Mouse (Mus musculus) thymus, adult 2 months (tissue): Measurements from ENCODE around the gene Sult6b2. TPM values are rescaled to one million over a fixed set of nuclear protein-coding genes. Genes with fewer than 3 reads are reported as not detected.

Experiments
- DNase-seq: peaks from one replicate; pipeline ENCODE4 v3.0.0; 2021
- H3K27ac ChIP-seq: fragments of 200-500 bp; 2 replicates; pipeline ENCODE4 v1.5.1; 2012; ENCODE audit warnings: low read length, control low read depth; ENCODE audit not compliant: control insufficient read depth, insufficient read depth
- H3K27me3 ChIP-seq: fragments of 200-500 bp; 2 replicates; pipeline ENCODE4 v1.6.1; 2012; ENCODE audit warnings: mild to moderate bottlenecking, low read length, moderate library complexity, mixed read lengths; ENCODE audit not compliant: control insufficient read depth, insufficient read depth
- H3K36me3 ChIP-seq: fragments of 200-500 bp; 2 replicates; pipeline ENCODE4 v1.6.1; 2012; ENCODE audit warnings: mild to moderate bottlenecking, low read length, moderate library complexity; ENCODE audit not compliant: control insufficient read depth, insufficient read depth
- H3K4me1 ChIP-seq: fragments of 200-500 bp; replicated peaks from 2 replicates; pipeline ENCODE4 v1.6.1; 2012; ENCODE audit warnings: low read length; ENCODE audit not compliant: control insufficient read depth, insufficient read depth
- H3K4me3 ChIP-seq: fragments of 200-500 bp; 2 replicates; pipeline ENCODE4 v1.5.1; 2012; ENCODE audit warnings: mild to moderate bottlenecking, low read length, control low read depth, moderate library complexity; ENCODE audit not compliant: control insufficient read depth, insufficient read depth
- CTCF ChIP-seq: fragments of 200-500 bp; IDR thresholded peaks from 2 replicates; pipeline ENCODE4 v1.5.1; 2012; ENCODE audit warnings: mild to moderate bottlenecking, control low read depth, low read length, moderate library complexity, borderline replicate concordance; ENCODE audit not compliant: control insufficient read depth, poor library complexity, insufficient read depth; ENCODE audit errors: extremely low read depth
- POLR2A ChIP-seq: fragments of 200-500 bp; IDR thresholded peaks from 2 replicates; pipeline ENCODE4 v1.6.1; 2012; ENCODE audit warnings: mild to moderate bottlenecking, low read length, control low read depth, moderate library complexity; ENCODE audit not compliant: control insufficient read depth, poor library complexity, insufficient read depth; ENCODE audit errors: extremely low read depth
- WGBS: fragments of 180-500 bp; shearing (Covaris S2); methylation state at CpG from one replicate; pipeline ENCODE4 v1.1.7; 2018; 5-methylcytosine and 5-hydroxymethylcytosine counted together
- polyA plus RNA-seq: library from polyadenylated mRNA; depleted of rRNA; stranded (reverse); fragments of >200 nt; gene quantifications from 2 replicates; pipeline ENCODE4 v1.2.3, GENCODE M21; 2012

Gene Sult6b2
- polyA plus RNA-seq, 1 experiment: 0.08 TPM

DNA sequence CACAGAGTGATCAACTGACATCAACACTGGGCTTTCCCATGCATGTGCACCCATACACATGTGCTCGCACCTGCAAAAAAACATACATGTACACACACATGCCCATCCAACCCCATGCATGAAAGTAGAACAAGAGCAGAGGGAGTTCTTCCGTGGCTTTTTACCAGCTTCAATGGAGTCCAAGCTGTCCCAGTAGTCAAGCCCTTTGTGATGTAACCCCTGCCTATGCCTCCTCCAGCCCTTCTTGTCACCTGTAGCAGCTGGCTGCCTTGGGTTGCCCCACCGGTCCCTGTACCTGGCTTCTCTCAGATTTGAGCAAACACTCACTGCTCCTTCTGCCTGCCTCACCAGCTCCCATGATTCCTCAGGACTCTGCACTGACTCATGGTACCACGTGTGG is 40.8 kb upstream of the Sult6b2 start:
- TF ChIP-seq CTCF: no peak
- TF ChIP-seq POLR2A: no peak

DNA sequence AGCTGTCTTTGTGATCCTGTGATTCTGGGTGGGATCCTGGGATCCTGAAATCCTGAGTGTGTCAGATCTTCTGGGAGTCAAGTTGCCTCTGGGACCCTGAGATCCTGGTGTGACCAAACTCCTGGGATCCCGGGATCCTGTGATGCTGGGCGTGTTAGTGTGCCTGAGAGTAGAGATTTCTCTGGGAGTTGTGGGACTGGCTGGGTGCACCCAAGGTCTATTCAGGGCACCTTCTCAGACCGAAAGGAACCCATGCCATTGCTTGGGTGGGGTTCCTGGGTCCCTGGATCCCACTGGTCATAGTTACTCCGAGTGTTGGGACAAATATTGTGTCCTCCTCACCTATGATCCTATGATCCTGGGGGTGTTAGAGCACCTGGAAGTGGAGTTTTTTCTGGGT is 39.8 kb upstream of the Sult6b2 start:
- no peaks in the 10 kb centered on the region for H3K4me1 ChIP-seq
- no peaks in the 10 kb centered on the region for H3K36me3 ChIP-seq
- H3K27ac ChIP-seq: no peak overlapping the region
- over 99% methylated on average over 4 of the region's 4 CpGs for WGBS
- TF ChIP-seq POLR2A: no peak
- no peak for TF ChIP-seq CTCF
- H3K4me3 ChIP-seq: no peak overlapping the region
- DNase-seq: no peak
- H3K27me3 ChIP-seq: no peaks in the 10 kb centered on the region

More for the DNA sequence above, 40.8 kb upstream of the Sult6b2 start:
- Histone ChIP-seq H3K4me1 (no peaks in the 10 kb centered on the region), H3K27me3 (no peaks in the 10 kb centered on the region), H3K36me3 (no peaks in the 10 kb centered on the region), H3K27ac (no peak overlapping the region), H3K4me3 (no peak overlapping the region)
- 92% methylated on average over 4 of the region's 4 CpGs for WGBS
- DNase-seq: no peak

DNA sequence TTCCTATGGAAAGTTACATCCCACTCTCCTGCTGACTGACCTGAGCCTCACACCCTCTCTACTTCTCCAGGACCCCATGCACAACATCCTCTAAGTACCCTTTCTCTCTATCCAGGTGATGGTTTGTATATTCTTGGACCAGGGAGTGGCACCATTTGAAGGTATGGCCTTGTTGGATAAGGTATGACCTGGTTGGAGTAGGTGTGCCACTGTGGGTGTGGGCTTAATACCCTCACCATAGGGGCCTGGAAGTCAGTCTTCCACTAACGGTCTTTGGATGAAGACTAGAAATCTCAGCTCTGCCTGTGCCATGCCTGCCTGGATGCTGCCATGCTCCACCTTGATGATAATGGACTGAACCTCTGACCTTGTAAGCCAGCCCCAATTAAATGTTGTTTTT is 34.2 kb upstream of the Sult6b2 start:
- no peak for DNase-seq
- Histone ChIP-seq H3K36me3 (no peaks in the 10 kb centered on the region), H3K27me3 (no peaks in the 10 kb centered on the region), H3K4me3 (no peak overlapping the region), H3K27ac (no peak overlapping the region), H3K4me1 (no peaks in the 10 kb centered on the region)
- TF ChIP-seq POLR2A: no peak
- TF ChIP-seq CTCF: no peak
- 100% methylated on average over 1 of the region's 1 CpGs for WGBS

DNA sequence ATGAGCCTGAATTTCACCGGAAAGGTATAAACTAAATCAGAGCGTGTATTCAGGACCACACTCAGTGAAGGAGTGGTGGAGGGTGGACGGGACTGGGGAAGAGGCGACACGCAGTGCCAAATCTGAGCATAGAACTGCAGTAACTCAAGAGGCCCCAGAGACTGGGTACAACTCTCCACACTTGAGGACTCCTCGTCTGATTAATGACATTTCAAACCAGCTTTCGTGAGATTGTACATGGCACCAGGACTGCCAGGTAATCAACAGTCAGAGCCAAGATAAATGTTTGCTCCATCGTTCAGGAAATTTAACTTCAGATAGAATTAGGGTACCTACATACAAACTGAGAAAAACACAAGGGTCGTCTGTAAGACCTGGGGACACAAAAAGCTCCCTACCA is 33.0 kb upstream of the Sult6b2 start:
- no peak for DNase-seq
- Histone ChIP-seq H3K27ac (no peak overlapping the region), H3K27me3 (no peaks in the 10 kb centered on the region), H3K4me3 (no peak overlapping the region), H3K4me1 (no peaks in the 10 kb centered on the region), H3K36me3 (no peaks in the 10 kb centered on the region)
- no peak for TF ChIP-seq POLR2A
- TF ChIP-seq CTCF: no peak
- WGBS: 97% methylated on average over 9 of the region's 9 CpGs

DNA sequence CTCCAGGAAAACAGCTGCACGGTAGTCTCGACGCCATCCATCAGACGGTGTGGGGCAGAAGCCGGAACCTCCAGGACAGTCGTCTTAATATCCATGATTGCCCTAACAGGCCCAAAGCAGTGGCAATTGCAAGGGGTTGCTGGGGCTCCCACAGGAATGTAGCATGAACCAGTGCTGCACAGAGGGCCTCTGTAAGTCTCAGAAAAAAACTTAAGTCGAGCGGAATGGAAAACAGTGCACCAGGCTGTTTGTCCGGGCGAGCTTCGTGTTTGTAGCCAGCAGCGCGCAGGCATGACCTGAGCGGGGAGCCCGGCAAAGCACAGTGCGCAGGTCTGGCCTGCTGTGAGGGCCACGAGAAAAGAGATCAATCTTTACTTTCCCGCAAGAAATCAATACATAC is 31.4 kb upstream of the Sult6b2 start:
- H3K27me3 ChIP-seq: no peaks in the 10 kb centered on the region
- H3K36me3 ChIP-seq: no peaks in the 10 kb centered on the region
- no peak overlapping the region for H3K4me3 ChIP-seq
- peaks cover 7% of the 10 kb centered on the region for H3K4me1 ChIP-seq
- DNase-seq: no peak
- WGBS: 97% methylated on average over 18 of the region's 18 CpGs
- TF ChIP-seq POLR2A: no peak
- no peak overlapping the region for H3K27ac ChIP-seq

DNA sequence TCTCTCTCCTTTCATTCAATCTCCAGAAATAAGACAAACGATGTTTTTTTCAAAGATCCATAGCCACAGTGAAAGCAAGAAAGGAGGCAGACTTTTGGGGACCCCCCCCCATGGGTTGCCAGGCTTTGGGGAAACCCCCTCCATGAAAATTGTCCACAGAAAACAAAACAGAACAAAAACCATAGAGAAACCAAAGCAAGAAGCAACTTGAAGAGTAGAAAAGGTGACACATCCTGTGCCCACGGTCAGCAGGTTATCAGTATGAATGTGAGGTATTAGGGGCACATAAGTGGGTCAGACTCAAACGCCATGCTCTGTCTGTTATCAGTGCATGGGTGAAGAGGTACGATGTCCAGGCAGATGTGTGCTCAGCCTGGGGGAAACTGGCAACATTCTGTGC is 30.6 kb upstream of the Sult6b2 start:
- DNase-seq: no peak
- Histone ChIP-seq H3K27me3 (no peaks in the 10 kb centered on the region), H3K27ac (no peak overlapping the region), H3K36me3 (no peaks in the 10 kb centered on the region), H3K4me1 (peaks cover 7% of the 10 kb centered on the region), H3K4me3 (no peak overlapping the region)
- 92% methylated on average over 4 of the region's 4 CpGs for WGBS
- no peak for TF ChIP-seq CTCF
- no peak for TF ChIP-seq POLR2A

DNA sequence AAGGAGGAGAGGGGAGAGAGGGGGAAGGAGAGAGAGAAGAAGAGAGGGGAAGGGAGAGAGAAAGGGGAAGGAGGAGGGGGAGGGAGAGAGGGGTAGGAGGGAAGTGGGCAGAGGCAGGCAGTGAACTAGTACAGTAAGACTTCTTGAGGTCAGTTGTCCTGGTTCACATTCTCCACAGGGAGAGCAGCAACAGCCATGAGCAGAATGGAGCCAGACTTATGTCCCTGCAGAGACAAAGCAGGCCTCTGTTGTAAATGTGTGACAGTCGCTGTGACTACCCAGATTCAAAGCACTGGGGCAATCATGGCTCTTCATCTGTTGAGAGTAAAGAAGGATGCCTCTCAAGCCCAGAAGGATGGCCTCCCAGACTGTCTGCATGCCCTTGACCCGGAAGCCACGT is 27.4 kb upstream of the Sult6b2 start:
- H3K27me3 ChIP-seq: no peaks in the 10 kb centered on the region
- H3K27ac ChIP-seq: no peak overlapping the region
- WGBS: 63% methylated on average over 3 of the region's 3 CpGs
- H3K36me3 ChIP-seq: peaks cover 24% of the 10 kb centered on the region
- TF ChIP-seq POLR2A: no peak
- no peak for TF ChIP-seq CTCF
- DNase-seq: no peak
- H3K4me1 ChIP-seq: peaks cover 7% of the 10 kb centered on the region
- H3K4me3 ChIP-seq: no peak overlapping the region
